Mouse (Mus musculus): Measurements from ENCODE around the gene Vmn1r135. TPM values are rescaled to one million over a fixed set of nuclear protein-coding genes. Genes with fewer than 3 reads are reported as not detected.
"Not testable (repeated sequence)": the region's sequence is repeated elsewhere in the genome, so short reads cannot be mapped to it uniquely, and the experiment has no call there.

The Vmn1r135 gene
- not detected in 2 replicates for polyA plus RNA-seq (2015; fragmentation: Nextera tagmentation; extraction: Ambion mirVana)

DNA sequence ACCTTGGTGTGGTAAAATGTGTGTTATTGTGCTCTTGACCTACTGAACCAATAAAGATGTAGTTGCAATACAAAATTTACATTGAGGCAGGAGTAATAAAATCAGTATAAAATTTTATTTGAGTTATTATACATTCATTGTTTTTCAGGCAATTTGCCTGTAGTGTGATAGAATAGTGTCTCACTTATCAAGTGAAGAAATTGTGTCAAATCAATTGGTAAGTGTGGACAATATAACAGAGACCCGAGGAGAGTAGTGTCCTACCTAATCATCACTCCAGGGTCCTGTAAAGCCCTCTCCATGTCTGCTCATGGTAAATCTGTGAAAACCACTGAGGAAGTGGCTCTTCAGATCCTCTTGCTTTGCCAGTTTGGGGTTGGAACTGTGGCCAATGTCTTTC lies at the start of gene Vmn1r135:
Gene Vmn1r135, plus strand, starts transcription at position 301 of the 400 bp plus-strand sequence.
- not testable (repeated sequence) for H3K4me2 ChIP-seq (replicated peaks; ENCODE audit: low read depth, low read length); H3K9me3 ChIP-seq (ENCODE audit: low read length); H3K9ac ChIP-seq (replicated peaks; ENCODE audit: low read depth); H3K27me3 ChIP-seq (replicated peaks; ENCODE audit: insufficient read depth, low read length); H3K27ac ChIP-seq (ENCODE audit: low read length); DNase-seq (ENCODE audit: low spot score); H3K36me3 ChIP-seq (ENCODE audit: insufficient read depth, low read length); H3K4me1 ChIP-seq (ENCODE audit: insufficient read depth, low read depth, low read length); ATAC-seq; H3K4me3 ChIP-seq (ENCODE audit: low read depth, low read length)
- no CpG with 5 or more reads among the region's 1 CpGs for WGBS

DNA sequence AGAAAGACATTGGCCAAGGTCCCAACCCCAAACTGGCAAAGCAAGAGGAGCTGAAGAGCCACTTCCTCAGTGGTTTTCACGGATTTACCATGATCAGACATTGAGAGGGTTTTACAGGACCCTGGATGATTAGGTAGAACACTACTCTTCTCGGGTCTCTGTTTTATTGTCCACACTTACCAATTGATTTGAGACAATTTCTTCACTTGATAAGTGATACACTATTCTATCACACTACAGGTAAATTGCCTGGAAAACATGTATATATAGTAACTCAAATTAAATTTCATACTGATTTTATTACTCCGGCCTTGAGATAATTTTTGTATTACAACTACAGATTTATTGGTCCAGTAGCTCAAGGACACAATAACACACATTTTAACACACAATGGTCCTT lies 35.5 kb upstream of the Vmn1r135 start, which contains the start of gene Gm4177:
Gene Gm4177, minus strand, starts transcription at position 101 of the 400 bp plus-strand sequence.
- ATAC-seq; H3K4me1 ChIP-seq (ENCODE audit: insufficient read depth, low read depth, low read length); DNase-seq (ENCODE audit: low spot score); H3K4me2 ChIP-seq (replicated peaks; ENCODE audit: low read depth, low read length); H3K27me3 ChIP-seq (replicated peaks; ENCODE audit: insufficient read depth, low read length); H3K9ac ChIP-seq (replicated peaks; ENCODE audit: low read depth); H3K9me3 ChIP-seq (ENCODE audit: low read length); H3K36me3 ChIP-seq (ENCODE audit: insufficient read depth, low read length); H3K4me3 ChIP-seq (ENCODE audit: low read depth, low read length); H3K27ac ChIP-seq (ENCODE audit: low read length): not testable (repeated sequence)
- no CpG with 5 or more reads among the region's 3 CpGs for WGBS

- WGBS: no CpG with 5 or more reads among the region's 1 CpGs
- H3K9ac ChIP-seq (replicated peaks; ENCODE audit: low read depth); H3K9me3 ChIP-seq (ENCODE audit: low read length); ATAC-seq; DNase-seq (ENCODE audit: low spot score); H3K4me1 ChIP-seq (ENCODE audit: insufficient read depth, low read depth, low read length); H3K36me3 ChIP-seq (ENCODE audit: insufficient read depth, low read length); H3K4me2 ChIP-seq (replicated peaks; ENCODE audit: low read depth, low read length); H3K4me3 ChIP-seq (ENCODE audit: low read depth, low read length); H3K27me3 ChIP-seq (replicated peaks; ENCODE audit: insufficient read depth, low read length); H3K27ac ChIP-seq (ENCODE audit: low read length): not testable (repeated sequence)
These were observed 12.0 kb downstream of the Vmn1r135 start, which contains the start of gene Gm5725 for GRCm38 (mm10) chr7:21844167-21844566. Gene Gm5725, minus strand, starts transcription at chr7:21844267.

Other genes with a start within 250 kb of the Vmn1r135 start
- gene Vmn1r132, start 218.3 kb upstream of the Vmn1r135 start, polyA plus RNA-seq (2015; fragmentation: Nextera tagmentation; extraction: Ambion mirVana): not detected in 2 replicates
- not detected in 2 replicates for gene Gm4175, start 70.9 kb upstream of the Vmn1r135 start, polyA plus RNA-seq (2015; fragmentation: Nextera tagmentation; extraction: Ambion mirVana)
- not detected in 2 replicates for gene Gm4177, start 35.6 kb upstream of the Vmn1r135 start, polyA plus RNA-seq (2015; fragmentation: Nextera tagmentation; extraction: Ambion mirVana)
- not detected in 2 replicates for gene Gm5725, start 11.9 kb downstream of the Vmn1r135 start, polyA plus RNA-seq (2015; fragmentation: Nextera tagmentation; extraction: Ambion mirVana)
- not detected in 2 replicates for gene Gm5891, start 88.9 kb downstream of the Vmn1r135 start, polyA plus RNA-seq (2015; fragmentation: Nextera tagmentation; extraction: Ambion mirVana)
- gene Vmn1r137, start 162.2 kb downstream of the Vmn1r135 start, polyA plus RNA-seq (2015; fragmentation: Nextera tagmentation; extraction: Ambion mirVana): not detected in 2 replicates
- not detected in 2 replicates for gene Vmn1r138, start 196.5 kb downstream of the Vmn1r135 start, polyA plus RNA-seq (2015; fragmentation: Nextera tagmentation; extraction: Ambion mirVana)
- gene Gm6176, start 224.0 kb downstream of the Vmn1r135 start, polyA plus RNA-seq (2015; fragmentation: Nextera tagmentation; extraction: Ambion mirVana): not detected in 2 replicates
- gene Vmn1r139, start 236.7 kb downstream of the Vmn1r135 start, polyA plus RNA-seq (2015; fragmentation: Nextera tagmentation; extraction: Ambion mirVana): not detected in 2 replicates